ENCODE assay signal across 22 mouse cellular contexts in genomic region chr10:86451294-86451693, GRCm38 (mm10). TPM values are rescaled to one million over a fixed set of nuclear protein-coding genes. Genes with fewer than 3 reads are reported as not detected.
A peak's percentile ranks its signal among the peaks of the same experiment; 100 is the strongest.
DNase-seq lines count a peak whose midpoint lies in the region; ATAC-seq and TF ChIP-seq lines count a peak whose summit lies in the region.
"Had no signal": no experiment of that assay in that cellular context is flagged by ENCODE, and none has a peak within 500 bp of the region (broad histone marks: within the 10 kb centered on the region; RNA-seq: fewer than 3 reads in every experiment).

No protein-coding gene starts in this region.

- H3K9me3 ChIP-seq in kidney, embryonic 16.5 days (ENCODE audit: low read length): no peaks in the 10 kb centered on the region
- no peaks in the 10 kb centered on the region for H3K9me3 ChIP-seq in hindbrain, embryonic 10.5 days
- H3K9me3 ChIP-seq: embryonic facial prominence, embryonic 12.5 days; embryonic facial prominence, embryonic 15.5 days; forebrain, embryonic 12.5 days; forebrain, embryonic 15.5 days; hindbrain, embryonic 13.5 days had no signal

- 0 out of 2 replicates have a peak overlapping the region, but pooled peaks have one; percentile 29 for H3K27ac ChIP-seq in embryonic fibroblast, embryonic 13.5 days (ENCODE audit: insufficient read depth, low read length)
- no peak overlapping the region for H3K27ac ChIP-seq in kidney, embryonic 16.5 days (ENCODE audit: low read length)
- H3K27ac ChIP-seq in hindbrain, embryonic 10.5 days: no peak overlapping the region
- H3K27ac ChIP-seq: embryonic facial prominence, embryonic 12.5 days; embryonic facial prominence, embryonic 15.5 days; forebrain, embryonic 12.5 days; forebrain, embryonic 15.5 days; hindbrain, embryonic 13.5 days had no signal

- 0 out of 2 replicates have a peak, but pooled peaks have one; percentile 47 for ATAC-seq in kidney, embryonic 16.5 days (ENCODE audit: low FRiP score, low TSS enrichment)
- ATAC-seq: activated CD4-positive, CD25-positive, alpha-beta regulatory T cell, adult 4 months had no signal

- no peak for TF ChIP-seq POLR2A in embryonic fibroblast, embryonic 13.5 days (IDR thresholded peaks at IDR 0.05; ENCODE audit: low read depth, low read length)

- H3K27me3 ChIP-seq in kidney, embryonic 16.5 days (ENCODE audit: insufficient read depth, low read length): no peaks in the 10 kb centered on the region
- 0 out of 2 replicates have a peak, but pooled peaks cover 5% of the 10 kb centered on the region for H3K27me3 ChIP-seq in hindbrain, embryonic 10.5 days (ENCODE audit: insufficient read depth, poor library complexity, severe bottlenecking)
- H3K27me3 ChIP-seq: embryonic facial prominence, embryonic 12.5 days; embryonic facial prominence, embryonic 15.5 days; forebrain, embryonic 15.5 days had no signal

- 86% methylated on average over 5 of the region's 5 CpGs for WGBS in kidney, embryonic 16.5 days
- 92% methylated on average over 5 of the region's 5 CpGs for WGBS in hindbrain, embryonic 10.5 days

- H3K9ac ChIP-seq in kidney, embryonic 16.5 days (replicated peaks; ENCODE audit: low read length): no peak overlapping the region
- H3K9ac ChIP-seq: embryonic facial prominence, embryonic 12.5 days; embryonic facial prominence, embryonic 15.5 days; forebrain, embryonic 12.5 days; forebrain, embryonic 15.5 days; hindbrain, embryonic 13.5 days had no signal

- TF ChIP-seq CTCF in embryonic fibroblast, embryonic 13.5 days (IDR thresholded peaks at IDR 0.05; ENCODE audit: borderline replicate concordance, insufficient read depth, low read length): no peak

- peak; percentile 73 for DNase-seq in kidney, adult 11 months
- DNase-seq in kidney, postnatal 10 days: no peak
- DNase-seq in kidney, postnatal 25 days: peak; percentile 48 to 57
- no peak for DNase-seq in spleen, postnatal 36 days (ENCODE audit: low spot score in 2 of 2)
- DNase-seq in cerebellum, postnatal 36 days: no peak
- no peak for DNase-seq in hindbrain, embryonic 10.5 days (ENCODE audit: low spot score)
- DNase-seq: adrenal gland, adult 8-10 months; adrenal gland, postnatal 25 days; cerebellum, adult 11-12 months; cerebellum, adult 8-10 months; cerebellum, postnatal 10 days; gastrocnemius, postnatal 25 days had no signal

- peaks cover 12% of the 10 kb centered on the region for H3K4me1 ChIP-seq in embryonic fibroblast, embryonic 13.5 days (ENCODE audit: control insufficient read depth, insufficient read depth, low read length)
- 0 out of 2 replicates have a peak, but pooled peaks cover 3% of the 10 kb centered on the region for H3K4me1 ChIP-seq in kidney, embryonic 16.5 days (ENCODE audit: insufficient read depth, low read length)
- peaks cover 23% of the 10 kb centered on the region for H3K4me1 ChIP-seq in hindbrain, embryonic 10.5 days (replicated peaks)
- H3K4me1 ChIP-seq: embryonic facial prominence, embryonic 12.5 days; forebrain, embryonic 15.5 days had no signal

- no peaks in the 10 kb centered on the region for H3K36me3 ChIP-seq in kidney, embryonic 16.5 days (ENCODE audit: insufficient read depth, low read length)
- no peaks in the 10 kb centered on the region for H3K36me3 ChIP-seq in hindbrain, embryonic 10.5 days
- H3K36me3 ChIP-seq: embryonic facial prominence, embryonic 12.5 days; embryonic facial prominence, embryonic 15.5 days; forebrain, embryonic 12.5 days; forebrain, embryonic 15.5 days; hindbrain, embryonic 13.5 days had no signal

- H3K4me3 ChIP-seq in embryonic fibroblast, embryonic 13.5 days (ENCODE audit: insufficient read depth, low read length): no peak overlapping the region
- no peak overlapping the region for H3K4me3 ChIP-seq in kidney, embryonic 16.5 days (ENCODE audit: low read length)
- no peak overlapping the region for H3K4me3 ChIP-seq in hindbrain, embryonic 10.5 days
- H3K4me3 ChIP-seq: embryonic facial prominence, embryonic 12.5 days; embryonic facial prominence, embryonic 15.5 days; erythroblast, embryonic 14.5 days; forebrain, embryonic 12.5 days; forebrain, embryonic 15.5 days; hindbrain, embryonic 13.5 days had no signal

- H3K4me2 ChIP-seq in kidney, embryonic 16.5 days (replicated peaks; ENCODE audit: low read depth, low read length): no peak overlapping the region
- H3K4me2 ChIP-seq: embryonic facial prominence, embryonic 12.5 days; embryonic facial prominence, embryonic 15.5 days; forebrain, embryonic 12.5 days; forebrain, embryonic 15.5 days; heart, embryonic 11.5 days; hindbrain, embryonic 13.5 days had no signal

RNA-seq across cellular contexts. Expression of gene Syn3, which starts 47.4 kb away (rescaled TPM):
- polyA plus RNA-seq in embryonic fibroblast, embryonic 13.5 days (2011; ENCODE audit: insufficient read length, low read depth, missing spikeins): 0.80 and 1.4 TPM in 2 replicates
- polyA plus RNA-seq in kidney, embryonic 16.5 days (2015; fragmentation: Nextera tagmentation; extraction: Ambion mirVana): 7.4 and 9.4 TPM in 2 replicates
- 3.2 and 3.9 TPM in 2 replicates for polyA plus RNA-seq in hindbrain, embryonic 10.5 days (2016; fragmentation: Nextera tagmentation; extraction: Ambion mirVana)
- polyA plus RNA-seq: erythroblast, embryonic 14.5 days had no signal

Comparison
In these comparisons a context has a peak if more than half of its experiments do, and no peak if none do; other contexts are left out.
1. DNase-seq: peak in kidney, adult 11 months (single experiment) and kidney, postnatal 25 days (2 of 2); none in kidney, postnatal 10 days (single experiment), spleen, postnatal 36 days (0 of 2), cerebellum, postnatal 36 days (0 of 2) and hindbrain, embryonic 10.5 days (single experiment).